Mouse (Mus musculus): ENCODE results near the gene BC005537. TPM values are rescaled to one million over a fixed set of nuclear protein-coding genes. Genes with fewer than 3 reads are reported as not detected.
A peak's percentile ranks its signal among the peaks of the same experiment; 100 is the strongest.

BC005537 gene
- polyA plus RNA-seq, 1 experiment from 2014 or later: 16.4 TPM

GRCm38 (mm10) chr13:24778026-24778425, 23.4 kb upstream of the BC005537 start:
- Histone ChIP-seq H3K4me3 (no peak overlapping the region), H3K27ac (no peak overlapping the region), H3K9me3 (no peaks in the 10 kb centered on the region), H3K4me2 (replicated peaks) (no peak overlapping the region), H3K4me1 (no peaks in the 10 kb centered on the region), H3K36me3 (no peaks in the 10 kb centered on the region), H3K27me3 (no peaks in the 10 kb centered on the region), H3K9ac (no peak overlapping the region)
- WGBS: 81% methylated on average over 2 of the region's 2 CpGs
- no peak for ATAC-seq (ENCODE audit: insufficient number of reproducible peaks, insufficient read depth, low FRiP score, low TSS enrichment)

DNA sequence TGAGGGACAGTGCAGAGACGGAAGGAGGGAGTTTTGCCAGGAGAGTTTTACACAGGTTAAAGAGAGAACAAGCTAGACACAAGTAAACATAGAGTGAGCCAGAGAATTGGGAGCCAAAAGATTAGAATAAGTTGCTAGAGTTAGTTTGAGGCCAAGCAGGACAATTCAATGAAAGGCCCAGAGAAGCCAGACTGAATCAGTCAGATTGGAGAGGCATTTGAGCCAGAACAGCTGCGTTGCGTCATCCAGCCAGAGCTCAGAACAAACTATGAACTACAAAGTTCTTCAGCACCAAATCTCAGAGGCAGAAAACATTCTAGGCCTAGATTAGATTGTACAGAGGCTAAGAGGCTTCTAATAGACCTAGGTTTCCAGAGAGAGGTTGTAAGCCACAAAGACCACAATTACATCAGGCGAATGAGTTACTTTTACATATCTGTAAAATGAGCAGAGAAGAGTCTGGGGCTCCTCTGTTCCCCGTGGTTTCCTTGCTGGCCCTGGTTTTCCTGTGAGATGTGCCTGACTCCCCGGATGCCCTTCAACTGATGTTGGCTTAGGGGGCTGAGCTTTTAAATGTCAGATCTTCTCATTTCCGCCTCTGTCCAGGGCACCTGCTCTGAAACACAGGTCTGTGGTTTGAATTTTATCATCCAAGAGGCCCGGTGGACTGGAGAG, 22.6 kb upstream of the BC005537 start:
- H3K36me3 ChIP-seq: no peaks in the 10 kb centered on the region
- H3K9ac ChIP-seq: no peak overlapping the region
- no peaks in the 10 kb centered on the region for H3K27me3 ChIP-seq
- ATAC-seq (ENCODE audit: insufficient number of reproducible peaks, insufficient read depth, low FRiP score, low TSS enrichment): no peak
- no peak overlapping the region for H3K4me3 ChIP-seq
- no peaks in the 10 kb centered on the region for H3K4me1 ChIP-seq
- no peaks in the 10 kb centered on the region for H3K9me3 ChIP-seq
- no peak overlapping the region for H3K27ac ChIP-seq
- WGBS: 79% methylated on average over 8 of the region's 8 CpGs
- H3K4me2 ChIP-seq (replicated peaks): no peak overlapping the region

DNA sequence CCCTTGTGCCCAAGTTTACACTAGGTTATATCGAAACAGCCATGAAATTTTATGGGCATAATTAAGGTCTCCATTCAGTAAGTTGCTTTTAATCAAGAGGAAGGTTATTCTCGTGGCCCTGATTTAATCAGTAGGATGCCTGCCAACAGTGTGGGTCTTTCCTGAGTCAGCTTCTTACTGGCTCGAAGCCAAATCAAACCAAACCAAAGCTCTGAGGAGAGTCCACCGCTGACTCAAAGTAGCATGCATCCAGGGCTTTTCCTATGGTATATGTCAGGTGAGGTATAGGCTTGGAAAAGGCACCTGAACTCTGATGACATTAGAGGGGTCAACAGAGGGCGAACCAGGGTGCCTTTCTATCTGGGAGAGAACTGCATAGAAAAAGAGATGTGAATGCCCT, 19.5 kb upstream of the BC005537 start:
- no peaks in the 10 kb centered on the region for H3K27me3 ChIP-seq
- no peak for ATAC-seq (ENCODE audit: insufficient number of reproducible peaks, insufficient read depth, low FRiP score, low TSS enrichment)
- H3K4me3 ChIP-seq: no peak overlapping the region
- H3K4me2 ChIP-seq (replicated peaks): no peak overlapping the region
- 66% methylated on average over 5 of the region's 5 CpGs for WGBS
- H3K4me1 ChIP-seq: no peaks in the 10 kb centered on the region
- H3K9ac ChIP-seq: no peak overlapping the region
- no peaks in the 10 kb centered on the region for H3K9me3 ChIP-seq
- H3K36me3 ChIP-seq: no peaks in the 10 kb centered on the region
- no peak overlapping the region for H3K27ac ChIP-seq

DNA sequence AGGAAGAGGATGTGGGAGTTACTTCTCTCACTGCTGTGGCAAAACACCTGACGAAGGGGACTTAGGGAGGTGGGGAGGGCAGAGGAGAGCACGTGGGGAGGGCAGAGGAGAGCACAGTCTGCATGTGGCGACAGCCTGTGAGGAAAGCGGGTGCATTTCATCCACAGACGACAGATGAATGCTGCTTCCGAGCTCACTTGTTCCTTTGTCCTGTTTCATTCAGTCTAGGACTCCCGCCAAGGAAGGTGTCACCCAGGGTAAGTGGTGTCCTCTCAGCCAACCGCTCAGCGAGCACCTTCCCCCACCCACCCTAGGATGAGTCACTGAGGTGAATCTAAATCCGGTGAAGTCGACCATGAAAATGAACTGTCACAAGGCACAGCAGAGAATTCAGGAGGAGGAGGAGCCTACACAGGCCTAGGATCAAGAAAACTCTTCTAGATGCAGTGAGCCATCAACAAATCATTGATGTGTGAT, 15.4 kb upstream of the BC005537 start:
- Histone ChIP-seq H3K9ac (no peak overlapping the region), H3K4me3 (no peak overlapping the region), H3K9me3 (no peaks in the 10 kb centered on the region), H3K27ac (no peak overlapping the region), H3K27me3 (no peaks in the 10 kb centered on the region), H3K4me1 (no peaks in the 10 kb centered on the region), H3K4me2 (replicated peaks) (no peak overlapping the region), H3K36me3 (no peaks in the 10 kb centered on the region)
- no peak for ATAC-seq (ENCODE audit: insufficient number of reproducible peaks, insufficient read depth, low FRiP score, low TSS enrichment)
- 58% methylated on average over 11 of the region's 11 CpGs for WGBS

DNA sequence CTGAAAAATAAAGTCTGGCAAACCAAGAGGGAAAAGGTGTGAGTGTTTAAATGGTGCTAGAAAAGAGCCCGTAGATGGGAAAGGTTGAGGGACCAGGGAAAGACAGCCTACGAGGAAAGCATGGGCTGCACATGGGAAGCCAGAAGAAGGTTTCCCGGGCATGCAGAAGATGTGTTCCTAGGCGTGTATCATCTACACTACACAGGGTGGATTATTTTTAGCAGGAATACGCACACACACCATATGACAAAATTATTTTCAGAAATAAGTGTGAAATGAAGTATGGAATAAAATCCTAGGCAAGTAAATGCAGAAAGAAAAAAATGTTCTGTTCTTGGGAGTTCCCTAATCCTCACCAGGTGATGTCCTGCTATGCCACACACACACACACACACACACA, 14.0 kb upstream of the BC005537 start:
- 87% methylated on average over 5 of the region's 5 CpGs for WGBS
- H3K36me3 ChIP-seq: no peaks in the 10 kb centered on the region
- no peaks in the 10 kb centered on the region for H3K27me3 ChIP-seq
- no peaks in the 10 kb centered on the region for H3K9me3 ChIP-seq
- H3K4me3 ChIP-seq: no peak overlapping the region
- no peak overlapping the region for H3K4me2 ChIP-seq (replicated peaks)
- H3K4me1 ChIP-seq: no peaks in the 10 kb centered on the region
- no peak overlapping the region for H3K9ac ChIP-seq
- H3K27ac ChIP-seq: no peak overlapping the region
- ATAC-seq (ENCODE audit: insufficient number of reproducible peaks, insufficient read depth, low FRiP score, low TSS enrichment): no peak

GRCm38 (mm10) chr13:24791349-24791748, 10.1 kb upstream of the BC005537 start:
- Histone ChIP-seq H3K4me1 (no peaks in the 10 kb centered on the region), H3K9ac (no peak overlapping the region), H3K27me3 (no peaks in the 10 kb centered on the region), H3K4me2 (replicated peaks) (no peak overlapping the region), H3K27ac (no peak overlapping the region), H3K36me3 (no peaks in the 10 kb centered on the region), H3K9me3 (no peaks in the 10 kb centered on the region), H3K4me3 (no peak overlapping the region)
- ATAC-seq (ENCODE audit: insufficient number of reproducible peaks, insufficient read depth, low FRiP score, low TSS enrichment): no peak
- WGBS: 73% methylated on average over 2 of the region's 2 CpGs

DNA sequence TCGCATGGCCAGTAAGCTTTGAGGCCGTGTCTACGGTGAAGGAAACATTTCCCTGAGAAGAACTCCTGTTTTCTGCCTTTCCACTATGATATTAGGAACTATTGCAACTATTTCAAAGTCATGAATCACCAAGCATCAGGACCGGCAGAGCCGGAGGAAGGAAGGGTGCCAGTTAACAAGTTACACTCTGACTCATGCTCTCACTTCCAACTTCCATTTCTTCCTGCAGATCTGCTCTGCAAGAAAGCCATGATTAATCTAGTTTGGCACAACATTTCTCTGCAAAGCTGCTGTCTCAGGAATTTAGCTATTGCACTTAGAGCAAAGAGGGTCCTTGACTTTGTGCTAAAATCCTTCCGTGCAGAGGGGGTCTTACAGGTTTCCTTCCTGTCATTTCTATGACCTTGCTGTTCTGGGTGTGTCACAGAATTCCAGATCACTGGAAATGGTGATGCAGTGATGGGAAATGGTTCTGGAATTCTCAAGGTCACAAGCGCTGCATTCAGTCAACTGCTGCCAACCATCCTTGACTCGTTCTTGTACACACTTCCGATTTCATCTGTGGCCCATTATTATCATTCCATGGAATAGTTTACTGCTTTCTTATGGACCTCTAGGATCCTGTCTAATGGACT, 8.9 kb upstream of the BC005537 start:
- H3K4me1 ChIP-seq: no peaks in the 10 kb centered on the region
- H3K9me3 ChIP-seq: no peaks in the 10 kb centered on the region
- no peak overlapping the region for H3K4me2 ChIP-seq (replicated peaks)
- WGBS: 92% methylated on average over 9 of the region's 9 CpGs
- ATAC-seq (ENCODE audit: insufficient number of reproducible peaks, insufficient read depth, low FRiP score, low TSS enrichment): no peak
- H3K36me3 ChIP-seq: no peaks in the 10 kb centered on the region
- no peak overlapping the region for H3K4me3 ChIP-seq
- H3K27me3 ChIP-seq: no peaks in the 10 kb centered on the region
- H3K27ac ChIP-seq: no peak overlapping the region
- no peak overlapping the region for H3K9ac ChIP-seq

GRCm38 (mm10) chr13:24798686-24799085, 2.8 kb upstream of the BC005537 start:
- no peak overlapping the region for H3K4me3 ChIP-seq
- ATAC-seq (ENCODE audit: insufficient number of reproducible peaks, insufficient read depth, low FRiP score, low TSS enrichment): no peak
- peaks cover 6% of the 10 kb centered on the region for H3K4me1 ChIP-seq
- H3K36me3 ChIP-seq: no peaks in the 10 kb centered on the region
- no peaks in the 10 kb centered on the region for H3K27me3 ChIP-seq
- H3K4me2 ChIP-seq (replicated peaks): no peak overlapping the region
- H3K9ac ChIP-seq: no peak overlapping the region
- no peaks in the 10 kb centered on the region for H3K9me3 ChIP-seq
- no peak overlapping the region for H3K27ac ChIP-seq
- WGBS: 96% methylated on average over 4 of the region's 4 CpGs

DNA sequence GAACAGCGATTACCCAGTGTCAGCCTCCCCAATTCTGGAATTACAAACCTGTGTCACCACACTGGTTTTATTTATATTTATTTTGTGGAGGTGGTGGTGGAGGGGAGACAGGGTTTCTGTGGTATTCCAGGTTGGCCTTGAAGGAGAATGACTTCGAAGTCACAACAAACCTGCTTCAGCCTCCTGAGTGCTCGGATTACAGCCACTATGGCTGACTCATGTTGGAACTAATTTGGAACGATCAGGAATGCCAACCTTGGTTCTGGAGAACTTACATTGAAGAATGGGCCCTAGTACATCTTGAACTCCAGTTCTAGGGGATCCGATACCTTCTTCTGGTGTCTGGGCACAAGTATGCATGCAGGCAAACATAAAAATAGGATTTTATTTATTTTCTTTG, 2.1 kb upstream of the BC005537 start:
- no peak overlapping the region for H3K27ac ChIP-seq
- H3K36me3 ChIP-seq: no peaks in the 10 kb centered on the region
- H3K4me3 ChIP-seq: peak overlapping the region; percentile 94; the same call in 1 of the 2 replicates
- no peak overlapping the region for H3K9ac ChIP-seq
- no peak for ATAC-seq (ENCODE audit: insufficient number of reproducible peaks, insufficient read depth, low FRiP score, low TSS enrichment)
- 64% methylated on average over 5 of the region's 5 CpGs for WGBS
- peaks cover 10% of the 10 kb centered on the region for H3K4me1 ChIP-seq
- no peaks in the 10 kb centered on the region for H3K9me3 ChIP-seq
- peak overlapping the region; percentile 89 for H3K4me2 ChIP-seq (replicated peaks)
- no peaks in the 10 kb centered on the region for H3K27me3 ChIP-seq

- peak overlapping the region; percentile 94 for H3K4me3 ChIP-seq
- no peaks in the 10 kb centered on the region for H3K9me3 ChIP-seq
- no peaks in the 10 kb centered on the region for H3K27me3 ChIP-seq
- 1% methylated on average over 31 of the region's 31 CpGs for WGBS
- H3K36me3 ChIP-seq: no peaks in the 10 kb centered on the region
- peak overlapping the region; percentile 89 for H3K4me2 ChIP-seq (replicated peaks)
- ATAC-seq (ENCODE audit: insufficient number of reproducible peaks, insufficient read depth, low FRiP score, low TSS enrichment): peak; percentile 45; the same call in 1 of the 2 replicates
- peak overlapping the region; percentile 77 for H3K27ac ChIP-seq
- H3K4me1 ChIP-seq: peaks cover 13% of the 10 kb centered on the region
- H3K9ac ChIP-seq: peak overlapping the region; percentile 38
Measured at GRCm38 (mm10) chr13:24799925-24800673, 1.4 kb upstream of the BC005537 start.

DNA sequence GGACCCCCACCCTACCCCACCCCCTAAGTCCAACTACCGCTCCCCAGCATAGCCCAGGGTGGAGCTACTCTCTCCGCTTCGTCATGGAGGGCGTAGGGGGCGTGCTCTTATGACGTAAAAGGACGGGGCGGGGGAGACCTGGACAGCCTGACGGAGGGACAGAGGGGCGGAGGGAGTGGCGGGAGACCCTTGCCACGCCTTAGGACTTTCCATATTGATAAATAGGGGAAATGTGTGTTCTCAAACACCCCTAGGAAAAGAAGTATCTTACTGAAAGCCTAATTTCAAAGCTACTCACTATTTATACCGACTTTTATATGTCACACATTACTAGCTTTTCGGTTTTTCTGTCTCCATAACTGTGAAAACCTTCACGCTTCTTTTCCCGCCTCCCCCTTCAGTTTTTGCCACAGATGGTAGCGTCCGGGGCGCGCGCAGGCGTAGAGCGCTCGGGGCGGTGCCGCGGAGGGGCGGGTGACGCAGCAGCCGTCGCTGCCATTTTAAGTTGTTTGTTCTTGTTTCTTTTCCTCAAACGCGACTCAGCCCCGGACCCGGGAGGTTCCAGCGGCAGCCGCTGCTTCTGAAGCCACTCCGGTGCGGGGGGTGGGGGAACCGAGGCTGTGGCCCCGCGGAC, 666 bp upstream of the BC005537 start:
- Histone ChIP-seq H3K27ac (peak overlapping the region; percentile 99), H3K4me1 (peaks cover 13% of the 10 kb centered on the region), H3K9ac (peak overlapping the region; percentile 92), H3K27me3 (no peaks in the 10 kb centered on the region), H3K9me3 (no peaks in the 10 kb centered on the region), H3K4me3 (peak overlapping the region; percentile 94), H3K36me3 (no peaks in the 10 kb centered on the region), H3K4me2 (replicated peaks) (peak overlapping the region; percentile 89)
- peak; percentile 97 for ATAC-seq (ENCODE audit: insufficient number of reproducible peaks, insufficient read depth, low FRiP score, low TSS enrichment)
- WGBS: under 1% methylated on average over 42 of the region's 42 CpGs
